Mouse (Mus musculus): Measurements from ENCODE around the gene Mtnr1a. TPM values are rescaled to one million over a fixed set of nuclear protein-coding genes. Genes with fewer than 3 reads are reported as not detected.
"Not testable (repeated sequence)": the region's sequence is repeated elsewhere in the genome, so short reads cannot be mapped to it uniquely, and the experiment has no call there.

The Mtnr1a gene
- total RNA-seq (2021), result not detected

- intact Hi-C loops (cut with DNase I), result loop anchor here (1.0 kb wide), 1 partner anchor 167 kb away; no protein-coding TSS in a partner anchor
- peak; percentile 86 to 95 for DNase-seq
Observed at GRCm38 (mm10) chr8:45068759-45069386, at the start of gene Mtnr1a. Gene Mtnr1a, plus strand, starts transcription at chr8:45069137.

GRCm38 (mm10) chr8:45019241-45019640 lies 49.7 kb upstream of the Mtnr1a start:
- DNase-seq, result no peak
- intact Hi-C loops (cut with DNase I), result no loop called here

GRCm38 (mm10) chr8:45021171-45021570 lies 47.8 kb upstream of the Mtnr1a start:
- intact Hi-C loops (cut with DNase I), result no loop called here
- peak in 1 of 2 experiments; percentile 18 for DNase-seq

GRCm38 (mm10) chr8:45021911-45022665 lies 46.8 kb upstream of the Mtnr1a start:
- intact Hi-C loops (cut with DNase I), result no loop called here
- DNase-seq, result peak; percentile 33 to 46

GRCm38 (mm10) chr8:45028081-45028497 lies 40.8 kb upstream of the Mtnr1a start:
- intact Hi-C loops (cut with DNase I), result no loop called here
- DNase-seq, result no peak

GRCm38 (mm10) chr8:45038350-45038749 lies 30.6 kb upstream of the Mtnr1a start:
- intact Hi-C loops (cut with DNase I), result no loop called here
- DNase-seq, result no peak

GRCm38 (mm10) chr8:45044160-45044559 lies 24.8 kb upstream of the Mtnr1a start:
- DNase-seq, result no peak
- intact Hi-C loops (cut with DNase I), result no loop called here

GRCm38 (mm10) chr8:45050451-45050850 lies 18.5 kb upstream of the Mtnr1a start:
- intact Hi-C loops (cut with DNase I), result loop anchor here (5.0 kb wide), 1 partner anchor 187 kb away; no protein-coding TSS in a partner anchor

GRCm38 (mm10) chr8:45051236-45051635 lies 17.7 kb upstream of the Mtnr1a start:
- intact Hi-C loops (cut with DNase I), result loop anchor here (5.0 kb wide), 1 partner anchor 186 kb away; no protein-coding TSS in a partner anchor
- DNase-seq, result no peak

More at GRCm38 (mm10) chr8:45050451-45050850, 18.5 kb upstream of the Mtnr1a start:
- DNase-seq, result no peak

GRCm38 (mm10) chr8:45052205-45052604 lies 16.7 kb upstream of the Mtnr1a start:
- intact Hi-C loops (cut with DNase I), result loop anchor here (5.0 kb wide), 1 partner anchor 185 kb away; no protein-coding TSS in a partner anchor
- DNase-seq, result no peak

- DNase-seq, result no peak
- intact Hi-C loops (cut with DNase I), result loop anchor here (5.0 kb wide), 1 partner anchor 185 kb away; no protein-coding TSS in a partner anchor
Observed at GRCm38 (mm10) chr8:45052618-45053017, 16.3 kb upstream of the Mtnr1a start.

- no peak for DNase-seq
- intact Hi-C loops (cut with DNase I), result no loop called here
Observed at GRCm38 (mm10) chr8:45055500-45055899, 13.4 kb upstream of the Mtnr1a start.

GRCm38 (mm10) chr8:45056810-45057209 lies 12.1 kb upstream of the Mtnr1a start:
- intact Hi-C loops (cut with DNase I), result no loop called here
- DNase-seq, result no peak

GRCm38 (mm10) chr8:45060083-45060482 lies 8.9 kb upstream of the Mtnr1a start:
- no peak for DNase-seq
- intact Hi-C loops (cut with DNase I), result no loop called here

- no peak for DNase-seq
- intact Hi-C loops (cut with DNase I), result no loop called here
Observed at GRCm38 (mm10) chr8:45062311-45062710, 6.6 kb upstream of the Mtnr1a start.

- intact Hi-C loops (cut with DNase I), result no loop called here
- DNase-seq, result no peak
Observed at GRCm38 (mm10) chr8:45062982-45063924, 5.7 kb upstream of the Mtnr1a start.

- no peak for DNase-seq
- intact Hi-C loops (cut with DNase I), result no loop called here
Observed at GRCm38 (mm10) chr8:45064197-45064869, 4.6 kb upstream of the Mtnr1a start.

GRCm38 (mm10) chr8:45065391-45065790 lies 3.5 kb upstream of the Mtnr1a start:
- intact Hi-C loops (cut with DNase I); DNase-seq: not testable (repeated sequence)

GRCm38 (mm10) chr8:45070949-45071348 lies 2.0 kb downstream of the Mtnr1a start:
- DNase-seq, result no peak
- intact Hi-C loops (cut with DNase I), result no loop called here

- no peak for DNase-seq
- intact Hi-C loops (cut with DNase I), result no loop called here
Observed at GRCm38 (mm10) chr8:45080850-45081249, 11.9 kb downstream of the Mtnr1a start.

Data from heart, postnatal 10 days (tissue).